Mouse (Mus musculus) kidney, postnatal 36 days (tissue): Measurements from ENCODE around the gene Hoxc5.
A peak's percentile ranks its signal among the peaks of the same experiment; 100 is the strongest.

Source experiments
- DNase-seq, 2 experiments: peaks; one replicate each; pipeline ENCODE4 v3.0.0; 2021 to 2022; ENCODE audit warnings: mixed read lengths in 2 of 2

Gene Hoxc5

GRCm38 (mm10) chr15:102967312-102967510 is at the start of gene Hoxc5:
Hoxc5 (plus strand) TSS chr15:102967443.
- no peak for DNase-seq

GRCm38 (mm10) chr15:102917972-102918572 is 49.2 kb upstream of the Hoxc5 start:
- DNase-seq, result no peak

GRCm38 (mm10) chr15:102918611-102919265 is 48.5 kb upstream of the Hoxc5 start:
- DNase-seq, result no peak

GRCm38 (mm10) chr15:102919336-102920180 is 47.7 kb upstream of the Hoxc5 start:
- no peak for DNase-seq

- DNase-seq, result peak; percentile 56 to 70
Observed at GRCm38 (mm10) chr15:102920619-102921018, 46.6 kb upstream of the Hoxc5 start.

- DNase-seq, result no peak
Observed at GRCm38 (mm10) chr15:102921053-102922011, 45.9 kb upstream of the Hoxc5 start, which contains the start of gene Hoxc13. Hoxc13 (plus strand) TSS chr15:102921103.

GRCm38 (mm10) chr15:102922012-102922362 is 45.3 kb upstream of the Hoxc5 start:
- peak; percentile 28 to 39 for DNase-seq

GRCm38 (mm10) chr15:102922636-102923500 is 44.4 kb upstream of the Hoxc5 start:
- DNase-seq, result no peak

GRCm38 (mm10) chr15:102927032-102927645 is 40.1 kb upstream of the Hoxc5 start:
- DNase-seq, result no peak

GRCm38 (mm10) chr15:102931706-102932358 is 35.4 kb upstream of the Hoxc5 start:
- DNase-seq, result no peak

GRCm38 (mm10) chr15:102934438-102934837 is 32.8 kb upstream of the Hoxc5 start:
- DNase-seq, result no peak

GRCm38 (mm10) chr15:102934897-102935296 is 32.3 kb upstream of the Hoxc5 start:
- DNase-seq, result no peak

GRCm38 (mm10) chr15:102936279-102936972 is 30.8 kb upstream of the Hoxc5 start, which contains the start of gene Hoxc12:
Hoxc12 (plus strand) TSS chr15:102936757.
- no peak for DNase-seq

- no peak for DNase-seq
Observed at GRCm38 (mm10) chr15:102937036-102937666, 30.1 kb upstream of the Hoxc5 start.

GRCm38 (mm10) chr15:102939256-102940155 is 27.7 kb upstream of the Hoxc5 start:
- no peak for DNase-seq

- peak in 1 of 2 experiments; percentile 57 for DNase-seq
Observed at GRCm38 (mm10) chr15:102942739-102943467, 24.3 kb upstream of the Hoxc5 start.

- no peak for DNase-seq
Observed at GRCm38 (mm10) chr15:102943468-102943813, 23.8 kb upstream of the Hoxc5 start.
